Mouse (Mus musculus): Measurements from ENCODE around the gene Olfr391-ps.

Gene Olfr391-ps

DNA sequence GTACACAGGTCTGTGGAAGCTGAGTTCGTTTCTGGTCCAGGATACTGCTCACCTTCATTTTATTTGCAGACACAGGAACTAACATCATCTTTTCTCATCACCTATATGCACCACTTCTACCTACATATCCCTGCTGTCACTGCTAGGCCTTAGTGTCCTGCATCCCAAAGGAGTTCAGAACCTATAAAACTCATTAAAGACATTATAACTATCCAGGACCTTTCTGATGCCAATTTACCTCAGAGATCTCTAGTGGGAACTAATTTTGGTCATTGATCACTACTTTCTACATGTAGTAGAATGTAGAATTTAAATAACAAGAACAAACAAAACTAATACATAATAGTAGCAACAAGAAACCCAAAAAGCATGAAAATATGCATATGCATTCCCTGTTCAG is at the start of gene Olfr391-ps:
Gene Olfr391-ps (minus strand): TSS at position 101 of the 400 bp plus-strand sequence.
- no peak for DNase-seq (ENCODE audit: low spot score in 2 of 2)

DNA sequence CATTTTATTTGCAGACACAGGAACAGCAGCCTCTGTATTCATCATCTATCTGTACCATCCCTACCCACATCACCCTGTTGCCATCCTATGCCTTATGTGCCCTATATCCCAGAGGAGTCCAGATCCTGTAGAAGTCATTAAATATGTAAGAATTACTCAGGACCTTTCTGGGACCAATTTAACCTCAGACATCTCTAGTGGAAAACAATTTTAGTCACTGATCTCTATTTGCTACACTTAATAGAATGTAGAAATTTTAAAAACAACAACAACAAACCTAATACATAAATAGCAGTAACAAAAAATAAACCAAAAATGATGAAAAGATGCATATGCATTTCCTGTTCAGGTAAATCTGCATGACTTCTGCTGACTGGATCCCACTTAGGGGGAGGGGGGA is 48.5 kb upstream of the Olfr391-ps start, which contains the start of gene Olfr393:
Gene Olfr393 (minus strand): TSS at position 101 of the 400 bp plus-strand sequence.
- DNase-seq (ENCODE audit: low spot score in 2 of 2), result no peak

DNA sequence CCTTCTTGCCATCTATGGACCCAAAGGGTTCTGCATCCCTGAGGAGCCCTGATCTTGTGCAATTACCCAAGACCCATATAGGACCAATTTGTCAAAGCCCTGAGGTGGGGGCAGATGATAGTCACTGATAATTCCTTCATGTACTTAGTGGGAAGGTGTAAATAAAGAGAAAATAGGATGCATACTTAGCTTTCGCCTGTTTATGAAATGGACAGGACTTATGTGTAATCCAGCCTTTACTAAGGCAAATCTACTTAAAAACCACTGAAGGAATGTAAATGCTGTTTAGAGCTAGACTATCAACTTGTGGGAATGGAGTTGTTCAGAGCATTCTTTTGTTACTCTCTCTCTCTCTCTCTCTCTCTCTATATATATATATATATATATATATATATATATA is 14.1 kb upstream of the Olfr391-ps start, which contains the start of gene Olfr392:
Gene Olfr392 (minus strand): TSS at position 101 of the 400 bp plus-strand sequence.
- DNase-seq (ENCODE audit: low spot score in 2 of 2), result no peak

DNA sequence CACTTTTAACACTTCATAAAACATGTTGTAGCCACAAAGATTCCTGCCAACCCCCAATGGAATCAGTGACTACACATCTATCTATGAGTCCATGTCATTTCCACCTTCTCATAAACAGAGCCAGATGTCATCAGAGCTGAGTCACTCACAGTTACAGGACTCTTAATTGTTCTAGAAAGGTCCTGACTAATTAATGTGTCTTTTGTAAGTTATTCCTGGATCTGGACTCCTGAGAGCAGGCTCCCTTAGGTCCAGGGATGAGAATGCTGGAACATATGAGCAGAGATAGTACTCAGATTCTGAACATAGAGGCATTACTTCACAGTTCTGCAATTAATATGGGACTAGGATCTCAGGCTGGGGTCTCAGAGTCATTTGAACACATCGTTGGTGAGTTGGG is 20.2 kb downstream of the Olfr391-ps start, which contains the start of gene Olfr390:
Gene Olfr390 (plus strand): TSS at position 301 of the 400 bp plus-strand sequence.
- no peak for DNase-seq (ENCODE audit: low spot score in 2 of 2)

DNA sequence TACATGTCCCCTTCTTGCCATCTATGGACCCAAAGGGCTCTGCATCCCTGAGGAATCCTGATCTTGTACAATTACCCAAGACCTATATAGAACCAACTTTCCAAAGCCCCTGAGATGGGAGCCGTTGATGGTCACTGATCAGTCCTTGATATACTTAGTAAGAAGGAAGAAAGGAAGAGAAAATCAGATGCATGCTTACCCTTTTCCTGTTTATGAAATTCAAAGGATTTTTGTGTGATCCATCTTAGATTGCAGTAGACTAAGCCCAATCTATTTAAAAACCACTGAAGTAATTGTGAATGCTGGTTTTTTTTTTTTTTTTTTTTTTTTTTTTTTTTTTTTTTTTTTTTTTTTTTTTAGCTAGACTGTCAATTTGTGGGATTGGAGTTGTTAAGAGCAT is 22.2 kb downstream of the Olfr391-ps start, which contains the start of gene Olfr389:
Gene Olfr389 (minus strand): TSS at position 101 of the 400 bp plus-strand sequence.
- DNase-seq (ENCODE audit: low spot score in 2 of 2), result no peak

DNA sequence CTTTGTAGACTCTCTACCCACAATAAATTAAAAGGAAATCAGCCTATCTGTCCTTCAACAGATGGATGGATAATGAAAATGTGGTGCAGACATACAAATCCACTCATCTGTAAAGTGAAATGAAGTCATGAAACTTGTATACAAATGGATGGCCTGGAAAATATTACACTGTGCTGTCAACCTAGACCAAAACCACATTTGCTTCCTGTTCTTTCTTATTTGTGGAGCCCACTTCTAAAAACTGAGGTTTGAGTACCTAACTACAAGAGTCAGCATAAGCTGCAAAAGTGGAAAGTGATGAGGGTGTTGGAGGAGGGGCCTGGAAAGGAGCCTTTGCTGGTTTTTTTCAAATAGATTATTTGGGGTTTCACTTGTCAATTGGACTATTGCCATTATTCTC is 43.7 kb downstream of the Olfr391-ps start:
- DNase-seq (ENCODE audit: low spot score in 2 of 2), result no peak

All from left cerebral cortex, adult 9 months (tissue).